Mouse (Mus musculus): Measurements from ENCODE around the gene Sh3gl1.

- TF ChIP-seq CTCF (IDR thresholded peaks at IDR 0.05; ENCODE audit: low read depth, low read length) (peak; percentile 35; the same call in 1 of the 2 replicates), POLR2A (IDR thresholded peaks at IDR 0.05; ENCODE audit: extremely low read depth, insufficient read depth, low read length) (no peak)
Measured at GRCm38 (mm10) chr17:56057381-56058120, 21.1 kb upstream of the Sh3gl1 start.
